Mouse (Mus musculus): ENCODE results near the gene Psd. TPM values are rescaled to one million over a fixed set of nuclear protein-coding genes. Genes with fewer than 3 reads are reported as not detected.

Psd gene
- polyA plus RNA-seq, 1 experiment, result 30.1 TPM

DNA sequence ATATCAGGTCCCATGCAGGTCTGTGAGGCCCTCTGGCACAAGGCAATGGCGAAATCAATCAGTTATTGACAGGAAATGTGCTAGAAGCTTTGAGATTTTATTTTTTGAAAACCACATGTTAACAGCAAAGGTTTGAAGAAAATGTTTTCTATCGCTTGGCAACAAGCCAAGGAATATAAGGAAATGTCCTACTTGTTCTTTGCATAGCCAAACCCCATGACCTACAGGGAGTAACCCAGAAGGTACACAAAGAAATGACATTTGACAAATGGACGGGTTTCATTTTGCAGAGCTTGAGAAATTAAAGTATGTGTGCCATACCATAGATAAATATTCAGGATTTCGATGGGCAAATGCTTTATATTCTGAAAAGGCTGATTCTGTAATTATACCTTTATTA, 30.0 kb downstream of the Psd start:
- no peaks in the 10 kb centered on the region for H3K27me3 ChIP-seq (ENCODE audit: control insufficient read depth, insufficient read depth, low read length)
- H3K4me3 ChIP-seq (ENCODE audit: low read depth, low read length), result no peak overlapping the region
- TF ChIP-seq CTCF (IDR thresholded peaks at IDR 0.05; ENCODE audit: extremely low read depth, insufficient read length, insufficient replicate concordance, low read depth, low read length), result no peak
- TF ChIP-seq POLR2A (IDR thresholded peaks at IDR 0.05; ENCODE audit: low read depth, low read length), result no peak
- H3K27ac ChIP-seq (ENCODE audit: insufficient read depth, low read depth, low read length), result no peak overlapping the region
- no peaks in the 10 kb centered on the region for H3K36me3 ChIP-seq (ENCODE audit: control insufficient read depth, insufficient read depth, low read length)
- WGBS, result 29% methylated on average over 4 of the region's 4 CpGs
- no peaks in the 10 kb centered on the region for H3K4me1 ChIP-seq (ENCODE audit: control insufficient read depth, insufficient read depth, insufficient read length, low read length)

DNA sequence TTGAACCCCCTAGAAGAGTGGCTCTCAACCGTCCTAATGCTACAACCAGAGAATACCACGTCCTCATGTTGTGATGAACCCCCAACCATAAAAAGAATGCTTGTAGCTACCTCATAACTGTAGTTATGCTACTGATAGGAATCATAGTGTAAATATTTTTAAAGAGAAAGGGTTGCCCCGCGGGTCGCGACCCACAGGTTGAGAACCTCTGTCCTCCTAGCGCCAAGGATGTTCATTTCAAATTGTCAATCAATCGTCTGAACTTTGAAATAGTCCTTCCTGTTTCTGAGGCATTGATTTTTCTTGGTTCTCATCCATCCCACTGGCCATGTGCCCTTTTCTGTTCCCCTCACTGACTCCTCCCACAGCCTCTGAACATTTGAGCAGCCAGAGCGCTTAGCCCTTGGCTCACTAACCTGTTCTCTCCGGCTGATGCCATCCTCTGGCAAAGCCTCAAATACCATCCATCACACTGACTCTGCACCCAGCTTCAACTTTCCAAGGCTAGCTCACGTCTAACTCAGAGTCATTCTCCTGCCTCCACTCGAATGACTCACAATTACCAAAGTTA, 36.3 kb downstream of the Psd start:
- TF ChIP-seq POLR2A (IDR thresholded peaks at IDR 0.05; ENCODE audit: low read depth, low read length), result no peak
- TF ChIP-seq CTCF (IDR thresholded peaks at IDR 0.05; ENCODE audit: extremely low read depth, insufficient read length, insufficient replicate concordance, low read depth, low read length), result no peak
- Histone ChIP-seq H3K27ac (ENCODE audit: insufficient read depth, low read depth, low read length) (no peak overlapping the region), H3K4me3 (ENCODE audit: low read depth, low read length) (no peak overlapping the region), H3K36me3 (ENCODE audit: control insufficient read depth, insufficient read depth, low read length) (peaks cover 13% of the 10 kb centered on the region), H3K4me1 (ENCODE audit: control insufficient read depth, insufficient read depth, insufficient read length, low read length) (no peaks in the 10 kb centered on the region), H3K27me3 (ENCODE audit: control insufficient read depth, insufficient read depth, low read length) (no peaks in the 10 kb centered on the region)
- 47% methylated on average over 12 of the region's 12 CpGs for WGBS

DNA sequence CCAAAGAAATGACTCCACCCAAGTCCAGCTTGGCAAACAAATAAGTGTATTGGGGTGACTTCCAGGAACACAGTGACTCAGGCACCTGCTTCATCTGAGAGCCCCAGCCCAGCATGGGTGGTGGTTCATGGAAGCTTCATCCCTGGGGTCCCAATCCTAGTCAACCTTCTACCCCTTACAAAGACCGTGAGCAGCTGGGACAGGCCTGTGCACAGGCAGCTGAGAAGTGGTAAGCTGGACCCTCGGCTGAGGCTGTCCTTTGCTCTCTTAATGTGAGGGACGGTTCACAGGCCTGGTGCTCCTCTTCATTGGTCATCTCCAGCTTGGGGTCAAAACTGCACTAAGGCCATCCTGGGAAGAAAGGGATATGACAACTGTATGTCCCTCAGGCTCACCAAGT, 39.4 kb downstream of the Psd start:
- Histone ChIP-seq H3K36me3 (ENCODE audit: control insufficient read depth, insufficient read depth, low read length) (peaks cover 40% of the 10 kb centered on the region), H3K4me3 (ENCODE audit: low read depth, low read length) (no peak overlapping the region)
- WGBS, result 83% methylated on average over 3 of the region's 3 CpGs

DNA sequence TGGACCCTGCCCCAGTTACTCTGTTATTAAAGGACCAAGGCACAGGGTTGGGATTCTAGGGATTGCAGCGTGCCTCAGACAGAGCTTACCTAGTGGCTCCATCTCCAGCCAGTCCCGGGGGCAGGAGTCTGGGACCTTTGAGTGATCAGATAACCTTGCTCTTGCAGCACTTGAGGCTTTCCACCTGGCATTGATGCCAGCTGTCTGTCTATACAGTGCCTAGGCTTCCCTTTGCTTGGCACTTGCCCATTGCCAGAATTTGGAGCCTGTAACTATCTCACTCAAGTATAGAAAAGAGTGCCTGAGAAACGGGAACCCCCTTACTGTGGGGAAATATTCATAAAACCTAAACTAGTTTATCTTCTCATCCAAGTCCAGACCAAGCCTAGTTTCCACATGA, 40.0 kb downstream of the Psd start:
- H3K4me3 ChIP-seq (ENCODE audit: low read depth, low read length), result no peak overlapping the region
- 0 out of 2 replicates have a peak overlapping the region, but pooled peaks have one; percentile 22 for H3K27ac ChIP-seq (ENCODE audit: insufficient read depth, low read depth, low read length)
- H3K36me3 ChIP-seq (ENCODE audit: control insufficient read depth, insufficient read depth, low read length), result peaks cover 46% of the 10 kb centered on the region
- no peaks in the 10 kb centered on the region for H3K4me1 ChIP-seq (ENCODE audit: control insufficient read depth, insufficient read depth, insufficient read length, low read length)
- 71% methylated on average over 3 of the region's 3 CpGs for WGBS
- H3K27me3 ChIP-seq (ENCODE audit: control insufficient read depth, insufficient read depth, low read length), result no peaks in the 10 kb centered on the region
- TF ChIP-seq POLR2A (IDR thresholded peaks at IDR 0.05; ENCODE audit: low read depth, low read length), result no peak
- TF ChIP-seq CTCF (IDR thresholded peaks at IDR 0.05; ENCODE audit: extremely low read depth, insufficient read length, insufficient replicate concordance, low read depth, low read length), result no peak

More for the DNA sequence above, 39.4 kb downstream of the Psd start:
- no peak for TF ChIP-seq CTCF (IDR thresholded peaks at IDR 0.05; ENCODE audit: extremely low read depth, insufficient read length, insufficient replicate concordance, low read depth, low read length)
- TF ChIP-seq POLR2A (IDR thresholded peaks at IDR 0.05; ENCODE audit: low read depth, low read length), result no peak
- Histone ChIP-seq H3K27ac (ENCODE audit: insufficient read depth, low read depth, low read length) (no peak overlapping the region), H3K4me1 (ENCODE audit: control insufficient read depth, insufficient read depth, insufficient read length, low read length) (no peaks in the 10 kb centered on the region), H3K27me3 (ENCODE audit: control insufficient read depth, insufficient read depth, low read length) (no peaks in the 10 kb centered on the region)

DNA sequence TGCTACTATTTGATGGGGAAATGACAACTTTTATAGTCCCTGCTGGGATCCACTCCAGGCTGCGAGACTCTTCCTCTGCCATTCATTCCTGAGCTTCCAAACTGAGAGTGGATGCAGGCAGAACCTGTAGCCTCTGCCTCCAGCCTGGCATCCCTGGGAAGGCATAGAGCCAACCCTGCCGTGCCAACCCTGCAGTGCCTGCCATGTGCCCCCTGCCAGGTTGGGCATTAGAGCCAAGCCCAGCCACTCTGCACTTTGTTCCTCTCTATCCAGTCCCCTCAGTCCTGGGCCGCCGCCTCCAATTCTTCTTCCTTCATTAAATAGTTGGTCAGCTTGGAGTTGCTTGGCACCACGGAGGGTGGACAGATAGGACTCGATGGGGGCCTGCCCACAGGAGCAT, 40.9 kb downstream of the Psd start:
- WGBS, result 68% methylated on average over 6 of the region's 6 CpGs
- no peaks in the 10 kb centered on the region for H3K4me1 ChIP-seq (ENCODE audit: control insufficient read depth, insufficient read depth, insufficient read length, low read length)
- no peaks in the 10 kb centered on the region for H3K27me3 ChIP-seq (ENCODE audit: control insufficient read depth, insufficient read depth, low read length)
- TF ChIP-seq POLR2A (IDR thresholded peaks at IDR 0.05; ENCODE audit: low read depth, low read length) (no peak), CTCF (IDR thresholded peaks at IDR 0.05; ENCODE audit: extremely low read depth, insufficient read length, insufficient replicate concordance, low read depth, low read length) (no peak)
- H3K27ac ChIP-seq (ENCODE audit: insufficient read depth, low read depth, low read length), result no peak overlapping the region
- H3K36me3 ChIP-seq (ENCODE audit: control insufficient read depth, insufficient read depth, low read length), result peaks cover 52% of the 10 kb centered on the region
- no peak overlapping the region for H3K4me3 ChIP-seq (ENCODE audit: low read depth, low read length)

DNA sequence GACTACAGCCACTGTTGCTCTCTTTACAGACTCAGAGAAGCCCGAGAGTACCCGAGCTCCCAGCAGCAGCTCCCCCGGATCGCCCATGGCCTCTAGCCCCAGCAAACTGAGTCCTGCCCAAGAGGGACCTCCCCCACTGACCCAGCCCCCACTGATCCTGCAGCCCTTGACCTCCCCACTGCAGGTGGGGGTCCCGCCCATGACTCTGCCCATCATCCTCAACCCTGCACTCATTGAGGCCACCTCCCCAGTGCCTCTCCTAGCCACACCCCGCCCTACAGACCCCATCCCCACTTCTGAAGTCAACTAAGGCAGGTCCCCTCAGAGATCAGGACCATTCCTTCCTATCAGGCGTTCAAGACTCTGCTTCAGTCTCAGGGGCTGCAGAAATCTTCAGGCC, 41.3 kb downstream of the Psd start:
- H3K27ac ChIP-seq (ENCODE audit: insufficient read depth, low read depth, low read length), result no peak overlapping the region
- H3K36me3 ChIP-seq (ENCODE audit: control insufficient read depth, insufficient read depth, low read length), result peaks cover 55% of the 10 kb centered on the region
- 89% methylated on average over 7 of the region's 7 CpGs for WGBS
- H3K4me1 ChIP-seq (ENCODE audit: control insufficient read depth, insufficient read depth, insufficient read length, low read length), result no peaks in the 10 kb centered on the region
- TF ChIP-seq CTCF (IDR thresholded peaks at IDR 0.05; ENCODE audit: extremely low read depth, insufficient read length, insufficient replicate concordance, low read depth, low read length) (no peak), POLR2A (IDR thresholded peaks at IDR 0.05; ENCODE audit: low read depth, low read length) (no peak)
- H3K4me3 ChIP-seq (ENCODE audit: low read depth, low read length), result no peak overlapping the region
- no peaks in the 10 kb centered on the region for H3K27me3 ChIP-seq (ENCODE audit: control insufficient read depth, insufficient read depth, low read length)

DNA sequence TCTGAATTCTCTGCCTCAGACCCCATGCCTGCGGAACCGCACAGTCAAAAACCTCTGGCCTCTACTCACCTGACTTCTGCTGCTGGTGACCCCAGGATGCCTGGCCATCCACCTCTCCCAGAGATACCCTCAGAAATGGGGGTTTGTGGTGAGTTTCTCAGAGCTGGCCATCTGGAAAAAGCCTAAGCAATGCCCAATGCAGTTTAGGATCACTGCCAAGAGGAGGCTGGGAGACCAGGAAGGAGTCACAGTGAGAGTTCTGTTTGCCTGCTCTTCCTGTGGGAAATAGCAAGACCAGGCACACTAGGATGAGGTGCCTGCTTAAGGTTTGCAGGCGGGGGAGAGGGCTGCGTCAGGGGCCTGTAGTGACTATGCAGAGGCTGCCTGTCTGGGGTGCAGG, 42.3 kb downstream of the Psd start:
- TF ChIP-seq CTCF (IDR thresholded peaks at IDR 0.05; ENCODE audit: extremely low read depth, insufficient read length, insufficient replicate concordance, low read depth, low read length) (no peak), POLR2A (IDR thresholded peaks at IDR 0.05; ENCODE audit: low read depth, low read length) (no peak)
- Histone ChIP-seq H3K4me1 (ENCODE audit: control insufficient read depth, insufficient read depth, insufficient read length, low read length) (no peaks in the 10 kb centered on the region), H3K27me3 (ENCODE audit: control insufficient read depth, insufficient read depth, low read length) (no peaks in the 10 kb centered on the region), H3K4me3 (ENCODE audit: low read depth, low read length) (no peak overlapping the region), H3K27ac (ENCODE audit: insufficient read depth, low read depth, low read length) (no peak overlapping the region), H3K36me3 (ENCODE audit: control insufficient read depth, insufficient read depth, low read length) (peaks cover 64% of the 10 kb centered on the region)
- 98% methylated on average over 4 of the region's 4 CpGs for WGBS
